Mouse (Mus musculus) urinary bladder, postnatal 25 days (tissue): ENCODE data around the gene Stim1.

Experiments
- DNase-seq: peaks from one replicate; pipeline ENCODE4 v3.0.0; 2022; ENCODE audit warnings: low spot score

The Stim1 gene

DNA sequence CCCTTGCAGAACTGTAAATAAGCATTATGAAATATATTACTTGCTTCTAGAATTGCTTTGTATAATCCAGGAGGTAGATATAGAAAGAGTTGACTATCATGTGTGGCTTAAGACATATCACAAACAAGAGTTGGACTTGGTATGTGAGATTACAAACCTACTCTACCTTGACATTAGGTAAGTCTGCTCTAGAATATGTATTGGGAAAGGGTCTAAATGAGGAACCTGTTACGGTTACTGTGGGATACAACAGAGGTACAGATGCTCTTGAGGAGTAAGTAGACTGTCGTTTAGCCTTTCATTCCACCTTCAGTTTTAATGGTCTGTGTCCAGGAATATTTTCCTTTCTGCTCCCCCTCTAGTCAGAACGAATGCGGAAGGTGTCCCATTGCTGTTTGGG, 34.9 kb downstream of the Stim1 start:
- DNase-seq = no peak

- no peak for DNase-seq
Observed at GRCm38 (mm10) chr7:102305596-102305995, 38.0 kb downstream of the Stim1 start.

- no peak for DNase-seq
Observed at GRCm38 (mm10) chr7:102310266-102310665, 42.7 kb downstream of the Stim1 start.

DNA sequence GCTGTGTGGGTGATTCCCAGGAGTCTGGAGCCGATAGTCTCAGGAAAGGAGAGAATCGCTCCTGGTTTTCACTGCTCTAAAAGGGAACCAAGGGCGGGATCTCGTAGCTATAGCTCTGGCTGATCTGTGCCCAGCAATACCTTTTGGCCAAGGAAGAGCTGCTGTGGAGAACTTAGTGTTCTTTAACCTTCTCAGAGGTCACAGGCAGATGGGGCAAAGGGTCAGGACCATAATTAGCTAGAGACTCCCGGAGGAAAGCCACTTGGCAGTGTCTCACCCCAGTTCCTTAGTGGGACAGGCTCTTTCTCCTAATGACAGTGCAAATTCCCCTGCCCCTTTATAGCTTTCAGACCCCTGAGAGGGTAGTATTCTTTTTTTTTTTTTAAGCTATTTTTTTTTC, 43.2 kb downstream of the Stim1 start:
- DNase-seq = no peak

- no peak for DNase-seq
Observed at GRCm38 (mm10) chr7:102312840-102313534, 45.4 kb downstream of the Stim1 start.

- no peak for DNase-seq
Observed at GRCm38 (mm10) chr7:102313535-102313863, 45.9 kb downstream of the Stim1 start.

DNA sequence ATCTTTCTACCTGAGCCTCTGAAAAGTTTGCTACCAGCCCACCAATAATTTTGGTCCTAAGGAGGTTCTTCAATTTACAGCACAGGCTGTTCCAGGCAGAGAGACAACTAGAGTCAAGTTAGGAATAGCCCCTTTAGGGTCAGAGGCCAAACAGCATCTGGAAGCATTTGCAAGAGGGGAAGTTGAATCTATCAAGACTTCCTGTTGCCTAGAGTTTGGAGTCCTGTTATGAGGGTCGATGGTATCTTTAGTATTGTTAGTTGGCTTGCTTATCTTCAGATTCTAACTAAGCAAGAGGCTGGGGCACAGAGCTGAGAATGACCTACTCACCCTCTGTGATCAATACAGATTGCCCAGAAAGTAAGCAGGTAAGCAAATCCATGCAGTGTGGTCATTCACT, 46.5 kb downstream of the Stim1 start:
- DNase-seq = no peak

DNA sequence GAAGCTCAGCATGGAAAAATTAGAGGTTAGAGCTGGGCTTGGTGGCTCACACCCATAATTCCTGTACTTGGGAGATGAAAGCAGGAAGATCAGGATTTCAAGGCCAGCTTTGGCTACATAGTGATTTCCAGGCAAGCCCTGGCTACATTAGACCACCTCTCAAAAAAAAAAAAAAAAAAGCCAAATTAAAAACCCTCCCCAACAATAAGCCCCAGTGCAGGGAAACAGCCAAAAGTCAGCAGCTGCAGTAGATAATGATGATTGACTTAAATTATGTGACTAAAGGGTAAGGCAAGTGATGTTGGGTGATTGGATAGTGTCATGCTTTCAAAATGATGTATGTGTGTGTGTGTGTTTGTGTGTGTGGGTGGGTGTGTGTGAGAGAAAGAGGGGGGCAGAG, 47.3 kb downstream of the Stim1 start:
- DNase-seq = no peak

- DNase-seq = no peak
Observed at GRCm38 (mm10) chr7:102315435-102315834, 47.8 kb downstream of the Stim1 start.

DNA sequence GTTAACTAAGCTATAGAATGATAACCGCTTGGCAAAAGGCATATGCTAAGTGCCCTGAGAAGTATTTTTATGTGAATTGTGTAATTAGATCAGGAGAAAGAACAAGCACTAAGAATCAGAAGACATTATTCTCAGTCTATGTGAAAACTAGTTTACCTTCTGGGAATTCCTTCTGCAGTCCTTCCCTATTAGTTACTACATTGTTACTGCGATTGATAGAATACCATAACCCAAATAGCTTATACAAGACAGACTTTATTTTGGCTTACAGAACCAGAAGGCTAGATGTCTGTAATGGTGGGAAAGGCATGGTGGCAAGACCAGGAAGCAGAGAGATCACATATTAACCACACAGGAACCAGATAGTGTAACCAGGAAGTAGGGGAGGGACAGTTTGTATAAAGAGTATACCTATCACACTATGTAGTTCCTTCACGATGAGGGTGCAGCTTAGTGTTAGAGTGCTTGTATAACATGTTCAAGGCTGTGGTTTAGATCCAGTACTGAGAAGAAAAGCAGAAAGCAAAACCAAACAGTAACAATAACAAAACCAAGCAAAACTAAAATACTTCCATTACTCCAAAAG, 50.1 kb downstream of the Stim1 start:
- no peak for DNase-seq

DNA sequence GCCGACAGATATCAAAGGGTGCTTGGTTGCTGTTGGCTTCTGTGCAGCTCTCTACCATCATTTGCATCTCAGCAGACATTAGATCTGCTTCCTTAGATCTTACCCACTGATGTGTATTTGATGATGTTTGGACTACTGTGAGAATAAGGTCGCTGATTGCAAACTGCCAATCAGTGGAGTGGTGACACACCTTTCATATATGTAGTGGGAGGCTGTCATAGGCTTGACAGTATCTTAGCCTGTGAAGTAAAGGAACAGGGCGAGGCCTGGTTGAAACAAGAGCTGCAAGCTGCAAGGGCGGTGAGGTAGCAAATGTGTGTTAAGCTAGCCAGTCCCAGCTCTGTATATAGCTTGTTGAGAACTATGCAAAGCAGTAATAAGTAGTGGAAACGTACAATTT, 54.5 kb downstream of the Stim1 start:
- DNase-seq = no peak

DNA sequence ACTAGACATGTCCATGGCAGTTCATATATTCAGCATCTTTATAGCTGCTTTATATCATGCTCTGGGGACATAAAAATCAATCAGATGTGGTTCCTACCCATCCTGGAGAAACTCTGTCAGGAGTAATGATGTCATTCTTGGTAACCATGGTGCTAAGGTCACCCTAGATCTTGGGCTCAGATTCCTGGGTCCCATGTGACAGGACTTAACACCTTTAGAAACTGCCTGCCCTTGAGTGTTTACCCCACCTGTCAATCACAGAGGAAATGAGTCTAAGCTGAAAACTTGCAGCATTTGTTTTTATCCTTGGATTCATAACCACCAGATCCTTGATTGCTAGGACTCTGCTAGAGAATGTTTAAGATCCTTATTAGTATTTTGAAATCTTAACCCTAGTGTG, 58.7 kb downstream of the Stim1 start:
- DNase-seq = no peak

DNA sequence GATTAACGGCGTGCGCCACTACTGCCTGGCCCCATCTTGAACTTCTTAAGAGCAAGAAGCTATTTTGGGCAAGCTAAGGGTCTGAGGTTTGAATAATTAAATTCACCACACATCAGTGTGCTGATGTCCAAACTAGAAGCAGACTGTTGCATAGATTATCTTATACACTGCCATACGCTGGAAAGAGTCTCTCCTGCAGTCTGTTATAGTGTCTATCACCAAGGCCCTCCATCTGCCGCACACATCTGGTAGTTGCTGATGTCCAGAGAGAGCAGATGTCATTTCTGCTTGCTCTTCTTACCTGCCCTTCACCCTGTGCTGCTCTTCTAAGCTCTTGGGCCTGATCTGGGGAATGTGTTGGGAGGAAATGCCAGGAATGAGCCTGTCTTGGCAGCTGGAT, 62.7 kb downstream of the Stim1 start:
- DNase-seq = no peak

DNA sequence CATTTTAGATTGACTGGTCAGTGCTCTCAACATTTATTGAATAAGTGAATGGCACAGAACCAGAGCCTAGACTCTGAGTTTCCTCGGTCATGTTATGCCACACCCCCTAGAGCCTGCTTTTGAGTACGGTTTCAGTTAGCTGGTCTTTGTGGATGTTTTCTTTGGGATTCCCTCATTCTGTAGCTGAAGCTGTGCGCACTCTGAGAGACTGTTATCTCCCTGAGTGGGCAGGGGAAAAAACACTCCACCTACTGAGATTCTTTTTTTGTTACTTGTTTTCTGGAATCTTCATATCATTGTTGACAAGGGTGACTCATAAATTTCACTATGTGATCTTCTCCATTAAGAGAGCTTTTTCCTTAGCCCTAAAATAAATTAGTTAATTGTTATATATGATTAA, 63.9 kb downstream of the Stim1 start:
- DNase-seq = no peak

GRCm38 (mm10) chr7:102333741-102334140, 66.1 kb downstream of the Stim1 start:
- DNase-seq = no peak

DNA sequence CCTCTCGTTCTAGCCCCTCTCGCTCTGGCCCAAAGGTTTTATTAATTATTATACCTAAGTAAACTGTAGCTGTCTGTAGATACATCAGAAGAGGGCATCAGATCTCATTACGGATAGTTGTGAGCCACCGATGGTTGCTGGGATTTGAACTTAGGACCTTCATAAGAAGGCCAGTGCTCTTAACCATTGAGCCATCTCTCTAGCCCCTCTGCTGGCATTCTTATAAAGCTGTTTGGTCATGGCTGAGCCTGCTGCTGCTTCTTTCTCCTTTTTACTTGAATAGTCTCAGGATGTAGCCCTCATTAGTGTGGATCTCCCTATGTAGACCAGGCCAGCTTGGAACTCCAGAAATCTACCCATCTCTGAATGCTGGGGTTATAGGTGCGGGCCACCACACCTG, 69.7 kb downstream of the Stim1 start:
- DNase-seq = no peak

DNA sequence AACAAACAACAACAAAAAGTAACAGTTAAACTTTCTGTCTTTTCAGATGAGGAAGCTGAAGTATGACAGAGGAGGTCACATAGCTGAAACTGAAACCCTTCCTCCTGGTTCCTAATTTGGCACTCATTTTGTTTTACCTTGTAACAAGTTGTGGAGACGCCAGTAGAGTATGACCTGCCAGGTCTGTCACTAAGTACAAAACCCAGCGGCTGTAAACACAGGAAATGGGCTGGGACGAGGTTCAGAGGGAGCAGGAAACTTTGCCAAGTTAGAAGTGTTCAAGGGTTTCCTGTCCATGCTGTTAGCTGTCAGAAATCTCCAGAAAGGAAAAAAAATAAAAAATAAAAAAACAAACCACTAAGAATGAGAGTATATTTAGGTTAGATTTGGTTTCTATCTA, 70.3 kb downstream of the Stim1 start:
- no peak for DNase-seq

DNA sequence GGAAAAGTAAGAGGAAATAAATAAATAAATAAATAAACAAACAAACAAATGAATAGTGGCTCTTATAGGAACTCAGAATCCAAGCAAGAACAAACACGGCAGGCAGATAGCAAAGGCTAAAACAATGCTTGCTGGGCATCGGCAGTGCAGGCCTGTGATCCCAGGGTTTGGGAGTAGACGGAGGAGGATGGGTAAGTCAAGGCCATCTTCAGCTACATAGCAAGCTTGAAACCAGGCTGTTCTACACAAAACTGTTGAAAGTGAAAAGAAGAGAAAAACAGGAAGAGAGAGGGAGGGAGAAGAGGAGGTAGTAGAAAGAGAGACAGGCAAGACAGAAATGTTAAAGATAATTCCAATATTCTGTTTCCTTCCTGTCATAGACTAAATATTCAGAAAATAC, 71.3 kb downstream of the Stim1 start:
- DNase-seq = no peak

GRCm38 (mm10) chr7:102345893-102346292, 78.3 kb downstream of the Stim1 start:
- no peak for DNase-seq

DNA sequence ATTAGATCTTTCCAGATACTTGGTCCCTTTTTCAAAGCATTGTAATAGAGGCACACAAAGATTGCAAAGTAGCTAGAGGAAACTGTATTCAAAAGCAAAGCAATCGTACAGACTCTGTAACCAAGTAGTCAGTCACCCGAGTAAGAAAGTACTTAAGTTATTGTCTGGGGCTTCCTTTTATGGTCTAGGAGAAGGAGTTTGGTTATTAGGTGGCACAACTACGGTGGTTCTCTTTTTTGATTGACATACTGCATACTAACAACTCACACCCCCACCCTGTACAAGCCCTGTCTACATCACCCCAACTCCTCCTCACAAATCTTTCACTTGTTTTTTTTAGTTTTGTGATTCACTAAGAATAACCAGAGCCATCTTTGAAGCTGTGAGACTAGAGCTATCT, 79.7 kb downstream of the Stim1 start:
- DNase-seq = no peak

- DNase-seq = no peak
Observed at GRCm38 (mm10) chr7:102348681-102349080, 81.1 kb downstream of the Stim1 start.

DNA sequence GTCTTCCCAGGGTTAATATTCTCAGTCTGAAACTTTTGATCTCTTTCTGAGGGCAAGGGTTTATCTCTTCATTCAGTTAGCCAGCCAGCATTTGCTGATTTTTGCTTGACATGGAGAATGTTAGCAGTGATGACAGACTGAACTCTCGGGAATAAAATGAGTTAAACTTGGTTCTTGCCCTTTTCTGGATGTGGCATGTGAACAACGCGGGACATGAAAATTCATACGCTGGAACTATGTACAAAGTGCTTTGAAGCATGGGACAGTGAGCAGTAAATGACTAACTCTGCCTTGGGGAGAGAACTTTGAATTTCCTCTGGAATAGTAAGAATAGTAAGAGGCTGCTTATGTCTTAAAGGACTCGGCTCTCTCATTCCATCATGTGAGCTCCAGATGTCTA, 81.6 kb downstream of the Stim1 start:
- no peak for DNase-seq

GRCm38 (mm10) chr7:102353420-102353819, 85.8 kb downstream of the Stim1 start:
- DNase-seq = no peak

DNA sequence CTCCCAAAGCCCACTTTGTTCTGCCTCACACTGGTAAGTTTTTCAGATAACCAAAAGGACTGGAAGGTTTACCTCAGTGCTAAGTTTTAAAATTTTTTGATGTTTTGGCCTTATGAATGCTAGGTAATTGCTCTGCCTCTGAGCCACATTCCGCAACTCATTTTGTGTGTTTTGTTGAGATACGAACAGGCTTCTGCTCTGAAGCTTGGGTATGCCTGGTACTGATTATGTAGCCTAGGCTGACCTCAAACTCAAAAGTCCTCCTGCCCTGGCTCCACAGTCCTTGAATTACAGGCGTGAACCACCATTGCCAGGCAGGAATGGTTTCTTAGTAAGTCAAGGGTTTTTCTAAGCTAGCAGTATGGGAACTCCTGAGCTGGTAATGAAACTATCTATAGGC, 90.5 kb downstream of the Stim1 start:
- DNase-seq = no peak
